Mouse (Mus musculus): ENCODE results near the gene Pacrg. TPM values are rescaled to one million over a fixed set of nuclear protein-coding genes. Genes with fewer than 3 reads are reported as not detected.

Pacrg gene
- polyA plus RNA-seq, 1 experiment from 2014 or later: 3.7 TPM

DNA sequence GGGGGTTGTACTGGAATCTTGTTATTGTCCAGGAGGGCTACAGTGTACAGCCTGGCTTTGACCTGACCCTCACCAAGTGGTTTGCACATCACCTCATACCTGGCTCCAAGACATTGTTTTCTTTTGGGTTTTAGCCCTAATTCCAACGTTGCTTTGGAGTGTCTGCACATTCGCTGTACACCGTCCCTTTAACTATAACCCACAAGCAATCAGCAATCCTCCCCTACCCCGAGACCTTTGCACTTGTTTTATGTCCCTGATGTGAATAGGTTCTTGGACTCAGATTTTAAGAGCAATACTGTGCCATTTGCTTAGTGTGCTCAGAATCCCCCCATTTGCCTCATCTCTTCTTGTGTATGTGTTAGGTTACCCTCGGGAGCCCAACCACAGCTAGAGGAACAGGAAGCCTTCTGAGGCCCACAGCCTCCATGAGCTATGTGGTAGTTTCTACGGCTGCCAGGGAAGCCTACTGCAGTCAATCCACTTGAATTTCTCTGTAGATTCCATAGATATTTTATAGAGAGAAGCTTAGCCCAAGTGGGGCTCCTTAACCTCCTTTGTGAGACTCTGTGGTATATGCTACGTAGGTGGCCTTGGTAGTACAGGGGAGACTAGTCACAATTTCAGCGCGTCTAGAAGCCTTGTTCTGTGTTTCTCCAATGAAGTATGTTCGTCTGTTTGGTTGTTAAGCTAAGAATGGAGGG, 442.0 kb downstream of the Pacrg start:
- Histone ChIP-seq H3K4me1 (replicated peaks; ENCODE audit: control insufficient read depth, insufficient read depth, low read length) (no peaks in the 10 kb centered on the region; the same call in 1 of the 2 replicates), H3K4me3 (ENCODE audit: low read length) (no peak overlapping the region), H3K9ac (ENCODE audit: low read length) (no peak overlapping the region), H3K27me3 (ENCODE audit: control insufficient read depth, insufficient read depth, low read depth, low read length) (no peaks in the 10 kb centered on the region), H3K27ac (ENCODE audit: low read length) (peak overlapping the region; percentile 65), H3K9me3 (ENCODE audit: control insufficient read depth, low read length) (no peaks in the 10 kb centered on the region), H3K36me3 (ENCODE audit: control insufficient read depth, insufficient read depth, low read length) (no peaks in the 10 kb centered on the region), H3K4me2 (ENCODE audit: low read depth, low read length) (no peak overlapping the region)
- ATAC-seq (ENCODE audit: low read depth): peak; percentile 73
- WGBS: 57% methylated on average over 10 of the region's 10 CpGs

DNA sequence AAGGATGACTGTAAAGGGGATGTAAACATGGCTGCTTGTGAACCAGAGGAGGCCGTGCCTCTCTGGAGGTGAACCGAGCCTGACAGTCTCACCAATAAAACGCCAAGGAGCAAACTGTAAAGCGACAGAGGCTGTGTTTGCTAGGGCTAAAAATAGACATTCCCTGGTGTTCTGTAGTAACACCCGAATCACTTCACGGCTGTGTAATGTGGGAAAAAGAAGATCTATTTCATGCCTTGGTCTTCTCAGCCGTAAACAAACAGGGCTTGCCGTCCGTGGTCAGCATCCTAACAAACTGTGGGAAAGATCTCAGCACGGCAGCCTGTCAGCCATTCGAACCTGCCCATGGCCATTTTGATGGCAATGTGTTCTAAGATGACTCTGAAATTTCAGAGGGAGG, 442.8 kb downstream of the Pacrg start:
- no peaks in the 10 kb centered on the region for H3K36me3 ChIP-seq (ENCODE audit: control insufficient read depth, insufficient read depth, low read length)
- H3K4me1 ChIP-seq (replicated peaks; ENCODE audit: control insufficient read depth, insufficient read depth, low read length): no peaks in the 10 kb centered on the region; the same call in 1 of the 2 replicates
- WGBS: 44% methylated on average over 11 of the region's 11 CpGs
- H3K9me3 ChIP-seq (ENCODE audit: control insufficient read depth, low read length): no peaks in the 10 kb centered on the region
- H3K4me3 ChIP-seq (ENCODE audit: low read length): no peak overlapping the region
- no peak overlapping the region for H3K4me2 ChIP-seq (ENCODE audit: low read depth, low read length)
- no peaks in the 10 kb centered on the region for H3K27me3 ChIP-seq (ENCODE audit: control insufficient read depth, insufficient read depth, low read depth, low read length)
- H3K27ac ChIP-seq (ENCODE audit: low read length): no peak overlapping the region
- ATAC-seq (ENCODE audit: low read depth): no peak
- no peak overlapping the region for H3K9ac ChIP-seq (ENCODE audit: low read length)

DNA sequence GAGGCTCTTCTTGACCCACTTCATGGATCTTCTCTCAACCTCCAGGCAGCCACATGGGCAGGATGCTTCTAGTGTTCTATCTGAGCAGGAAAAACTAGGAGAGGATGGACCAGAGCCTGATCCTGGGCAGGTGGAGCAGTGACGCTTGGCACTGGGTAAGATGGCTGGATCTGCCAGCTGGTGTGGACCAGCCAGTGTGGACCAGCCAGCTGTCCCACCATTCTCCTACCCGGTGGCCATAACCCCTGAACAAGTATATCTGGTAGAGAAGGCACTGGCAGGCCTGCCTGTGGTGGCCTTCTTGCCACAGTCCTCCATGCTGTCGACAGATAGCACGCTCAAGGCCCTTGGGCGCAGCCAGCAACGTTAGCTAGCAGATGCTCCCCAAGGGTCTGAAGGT, 443.2 kb downstream of the Pacrg start:
- Histone ChIP-seq H3K27ac (ENCODE audit: low read length) (no peak overlapping the region), H3K4me3 (ENCODE audit: low read length) (no peak overlapping the region), H3K27me3 (ENCODE audit: control insufficient read depth, insufficient read depth, low read depth, low read length) (no peaks in the 10 kb centered on the region), H3K9me3 (ENCODE audit: control insufficient read depth, low read length) (no peaks in the 10 kb centered on the region), H3K4me2 (ENCODE audit: low read depth, low read length) (no peak overlapping the region), H3K36me3 (ENCODE audit: control insufficient read depth, insufficient read depth, low read length) (no peaks in the 10 kb centered on the region), H3K4me1 (replicated peaks; ENCODE audit: control insufficient read depth, insufficient read depth, low read length) (no peaks in the 10 kb centered on the region; the same call in 1 of the 2 replicates), H3K9ac (ENCODE audit: low read length) (no peak overlapping the region)
- no peak for ATAC-seq (ENCODE audit: low read depth)
- 82% methylated on average over 6 of the region's 6 CpGs for WGBS

DNA sequence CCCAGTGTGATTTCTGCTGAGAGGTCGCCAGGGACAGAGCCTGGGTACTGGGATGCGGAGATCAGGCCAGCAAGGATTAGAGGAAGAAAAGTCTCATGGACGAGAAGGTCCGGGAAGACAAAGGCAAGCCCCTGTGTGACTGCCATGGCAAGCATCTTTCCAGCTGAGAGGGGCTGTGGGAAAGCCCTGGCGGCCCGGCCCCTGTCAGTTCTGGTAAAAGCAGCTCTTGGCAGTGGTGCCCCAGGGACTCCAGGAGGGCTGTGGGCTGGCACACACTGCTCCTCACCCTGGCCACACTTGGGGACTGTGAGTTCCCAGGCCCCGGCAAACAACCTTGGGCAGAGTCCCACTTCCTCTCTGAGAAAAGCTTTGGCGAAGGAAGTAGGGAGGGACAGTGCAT, 445.3 kb downstream of the Pacrg start:
- H3K4me3 ChIP-seq (ENCODE audit: low read length): no peak overlapping the region
- no peak overlapping the region for H3K4me2 ChIP-seq (ENCODE audit: low read depth, low read length)
- no peaks in the 10 kb centered on the region for H3K9me3 ChIP-seq (ENCODE audit: control insufficient read depth, low read length)
- no peaks in the 10 kb centered on the region for H3K27me3 ChIP-seq (ENCODE audit: control insufficient read depth, insufficient read depth, low read depth, low read length)
- no peak overlapping the region for H3K27ac ChIP-seq (ENCODE audit: low read length)
- H3K4me1 ChIP-seq (replicated peaks; ENCODE audit: control insufficient read depth, insufficient read depth, low read length): no peaks in the 10 kb centered on the region; the same call in none of the 2 replicates
- WGBS: 80% methylated on average over 8 of the region's 8 CpGs
- no peaks in the 10 kb centered on the region for H3K36me3 ChIP-seq (ENCODE audit: control insufficient read depth, insufficient read depth, low read length)
- no peak for ATAC-seq (ENCODE audit: low read depth)
- H3K9ac ChIP-seq (ENCODE audit: low read length): no peak overlapping the region

DNA sequence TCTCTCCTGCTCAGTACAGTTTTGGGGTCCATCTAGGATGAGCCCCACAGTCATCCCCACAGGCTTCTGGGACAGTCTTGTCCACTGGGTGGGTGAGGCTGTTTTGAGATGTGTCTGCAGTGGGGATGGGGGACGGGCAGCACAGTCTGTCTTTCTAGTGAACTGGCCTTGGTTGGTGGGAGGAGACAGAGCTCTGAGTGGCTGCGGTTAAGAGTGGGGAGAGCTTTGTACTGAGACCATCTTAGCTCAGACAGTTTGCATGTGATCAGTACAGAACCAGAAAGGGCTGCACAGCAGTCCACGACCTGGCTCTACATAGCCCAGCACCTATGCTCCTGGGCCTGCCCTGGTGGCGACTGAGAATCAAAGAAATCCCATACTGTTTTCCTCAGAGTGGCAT, 446.3 kb downstream of the Pacrg start:
- no peaks in the 10 kb centered on the region for H3K27me3 ChIP-seq (ENCODE audit: control insufficient read depth, insufficient read depth, low read depth, low read length)
- H3K27ac ChIP-seq (ENCODE audit: low read length): no peak overlapping the region
- H3K36me3 ChIP-seq (ENCODE audit: control insufficient read depth, insufficient read depth, low read length): no peaks in the 10 kb centered on the region
- no peaks in the 10 kb centered on the region for H3K9me3 ChIP-seq (ENCODE audit: control insufficient read depth, low read length)
- no peak overlapping the region for H3K9ac ChIP-seq (ENCODE audit: low read length)
- no peaks in the 10 kb centered on the region; the same call in none of the 2 replicates for H3K4me1 ChIP-seq (replicated peaks; ENCODE audit: control insufficient read depth, insufficient read depth, low read length)
- WGBS: 74% methylated on average over 4 of the region's 4 CpGs
- no peak overlapping the region for H3K4me3 ChIP-seq (ENCODE audit: low read length)
- no peak overlapping the region for H3K4me2 ChIP-seq (ENCODE audit: low read depth, low read length)
- ATAC-seq (ENCODE audit: low read depth): no peak

DNA sequence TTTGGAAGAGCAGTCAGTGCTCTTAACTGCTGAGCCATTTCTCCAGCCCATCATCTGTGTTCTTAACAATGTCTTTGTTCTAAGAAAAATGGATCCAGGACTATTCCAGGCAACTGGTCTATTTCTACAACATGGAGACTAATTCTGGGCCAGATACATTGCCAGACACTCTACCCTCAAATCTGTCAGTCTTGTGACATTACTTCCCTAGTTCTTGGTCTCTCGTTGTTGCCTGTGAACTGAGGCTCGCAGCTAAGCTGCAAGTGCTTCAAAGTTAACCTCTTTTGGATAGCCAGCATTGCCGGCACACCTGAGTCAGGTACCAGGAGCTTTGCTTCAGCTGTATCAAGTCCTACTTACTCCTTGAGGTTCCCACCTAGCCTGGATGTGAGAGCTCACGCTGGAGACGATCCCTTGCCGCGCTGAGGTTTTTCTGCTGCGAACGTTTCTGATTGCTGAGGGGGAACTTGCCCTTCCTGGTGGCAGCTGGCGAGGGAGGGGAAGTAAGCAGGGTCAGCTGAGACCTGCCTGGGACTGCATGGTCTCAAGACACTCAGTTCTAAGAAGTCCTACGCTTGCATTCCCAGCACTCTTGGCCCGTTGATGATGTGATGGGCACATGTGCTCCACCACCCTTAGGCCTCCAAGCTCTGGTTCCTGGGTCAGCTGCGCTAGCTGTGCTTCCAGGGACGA, 447.6 kb downstream of the Pacrg start:
- Histone ChIP-seq H3K27me3 (ENCODE audit: control insufficient read depth, insufficient read depth, low read depth, low read length) (no peaks in the 10 kb centered on the region), H3K36me3 (ENCODE audit: control insufficient read depth, insufficient read depth, low read length) (no peaks in the 10 kb centered on the region), H3K27ac (ENCODE audit: low read length) (no peak overlapping the region), H3K9ac (ENCODE audit: low read length) (no peak overlapping the region), H3K9me3 (ENCODE audit: control insufficient read depth, low read length) (no peaks in the 10 kb centered on the region), H3K4me3 (ENCODE audit: low read length) (no peak overlapping the region), H3K4me2 (ENCODE audit: low read depth, low read length) (no peak overlapping the region), H3K4me1 (replicated peaks; ENCODE audit: control insufficient read depth, insufficient read depth, low read length) (no peaks in the 10 kb centered on the region; the same call in none of the 2 replicates)
- ATAC-seq (ENCODE audit: low read depth): no peak
- 79% methylated on average over 14 of the region's 14 CpGs for WGBS

DNA sequence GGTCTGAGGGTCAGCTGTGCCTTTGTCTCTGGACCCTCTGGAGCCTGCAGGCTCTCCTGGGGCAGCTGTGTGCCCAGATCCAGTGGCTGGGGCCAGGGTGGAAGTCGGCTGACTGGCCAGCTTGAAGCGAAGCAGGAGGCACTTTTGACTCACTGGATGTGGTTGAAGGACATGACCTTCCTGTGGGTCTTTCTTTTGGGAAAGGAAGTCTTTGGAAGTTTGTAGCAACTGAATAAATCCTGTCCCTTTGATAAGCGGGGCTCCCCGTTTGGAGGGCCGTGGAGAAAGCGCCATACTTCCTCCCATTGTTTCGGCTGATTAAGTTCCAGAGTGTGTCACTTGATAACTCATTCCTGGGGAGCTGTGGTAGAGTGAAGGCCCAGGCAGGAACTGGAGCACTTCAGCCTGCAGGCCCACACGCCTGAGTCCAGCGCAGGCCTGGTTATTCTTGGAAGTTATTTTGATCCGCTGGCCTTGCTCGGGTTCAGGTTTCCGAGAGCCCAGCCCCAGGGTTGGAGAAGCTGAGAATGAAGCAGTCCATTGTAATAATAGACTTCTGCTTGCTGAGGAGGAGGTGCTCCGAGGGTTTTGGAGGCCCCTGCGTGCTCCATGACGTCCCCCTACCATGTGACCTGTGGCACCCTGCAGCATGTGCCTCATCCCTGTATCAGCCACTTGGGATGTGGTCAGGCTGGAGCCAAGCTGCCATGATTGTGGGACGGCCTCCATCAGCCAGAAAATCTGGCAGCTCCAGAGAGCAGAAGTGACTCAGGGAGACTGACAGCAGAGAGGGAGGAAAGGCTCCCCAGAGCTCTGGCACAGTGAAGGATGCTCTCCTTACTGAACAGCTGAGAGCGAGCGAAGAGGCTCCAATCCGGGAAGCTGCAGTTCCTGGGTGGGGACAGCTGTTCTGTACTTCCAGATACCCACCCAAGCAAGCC, 449.6 kb downstream of the Pacrg start:
- no peak overlapping the region for H3K4me2 ChIP-seq (ENCODE audit: low read depth, low read length)

DNA sequence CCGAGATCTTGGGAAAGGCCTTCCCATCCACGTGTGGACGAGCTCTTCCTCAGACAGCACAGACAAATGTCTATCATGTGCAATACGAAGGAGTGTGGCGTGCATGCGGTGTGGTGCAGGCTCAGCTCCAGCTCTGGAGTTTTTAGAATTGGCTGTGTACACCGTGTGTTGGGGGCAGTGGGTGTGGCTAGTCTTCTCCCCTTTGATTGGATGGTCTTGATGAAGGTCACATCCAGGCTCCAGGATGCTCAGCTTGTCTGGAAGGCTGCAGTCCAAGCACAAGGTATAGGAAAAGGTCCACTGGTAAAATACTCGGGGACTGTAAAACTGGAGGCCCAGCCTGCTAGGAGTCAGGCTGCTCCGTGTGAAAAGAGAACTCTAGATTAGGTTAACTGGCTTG, 450.4 kb downstream of the Pacrg start:
- peak overlapping the region; percentile 88 for H3K27ac ChIP-seq (ENCODE audit: low read length)
- H3K27me3 ChIP-seq (ENCODE audit: control insufficient read depth, insufficient read depth, low read depth, low read length): no peaks in the 10 kb centered on the region
- H3K36me3 ChIP-seq (ENCODE audit: control insufficient read depth, insufficient read depth, low read length): no peaks in the 10 kb centered on the region
- ATAC-seq (ENCODE audit: low read depth): no peak
- H3K9ac ChIP-seq (ENCODE audit: low read length): no peak overlapping the region
- no peak overlapping the region for H3K4me2 ChIP-seq (ENCODE audit: low read depth, low read length)
- H3K4me1 ChIP-seq (replicated peaks; ENCODE audit: control insufficient read depth, insufficient read depth, low read length): no peaks in the 10 kb centered on the region; the same call in 1 of the 2 replicates
- H3K4me3 ChIP-seq (ENCODE audit: low read length): no peak overlapping the region
- WGBS: 74% methylated on average over 9 of the region's 9 CpGs
- no peaks in the 10 kb centered on the region for H3K9me3 ChIP-seq (ENCODE audit: control insufficient read depth, low read length)

More for the DNA sequence above, 449.6 kb downstream of the Pacrg start:
- H3K9ac ChIP-seq (ENCODE audit: low read length): no peak overlapping the region
- H3K36me3 ChIP-seq (ENCODE audit: control insufficient read depth, insufficient read depth, low read length): no peaks in the 10 kb centered on the region
- H3K4me1 ChIP-seq (replicated peaks; ENCODE audit: control insufficient read depth, insufficient read depth, low read length): no peaks in the 10 kb centered on the region; the same call in 1 of the 2 replicates
- peak overlapping the region; percentile 88 for H3K27ac ChIP-seq (ENCODE audit: low read length)
- 38% methylated on average over 19 of the region's 19 CpGs for WGBS
- H3K27me3 ChIP-seq (ENCODE audit: control insufficient read depth, insufficient read depth, low read depth, low read length): no peaks in the 10 kb centered on the region
- ATAC-seq (ENCODE audit: low read depth): peak; percentile 90
- no peaks in the 10 kb centered on the region for H3K9me3 ChIP-seq (ENCODE audit: control insufficient read depth, low read length)
- no peak overlapping the region for H3K4me3 ChIP-seq (ENCODE audit: low read length)

DNA sequence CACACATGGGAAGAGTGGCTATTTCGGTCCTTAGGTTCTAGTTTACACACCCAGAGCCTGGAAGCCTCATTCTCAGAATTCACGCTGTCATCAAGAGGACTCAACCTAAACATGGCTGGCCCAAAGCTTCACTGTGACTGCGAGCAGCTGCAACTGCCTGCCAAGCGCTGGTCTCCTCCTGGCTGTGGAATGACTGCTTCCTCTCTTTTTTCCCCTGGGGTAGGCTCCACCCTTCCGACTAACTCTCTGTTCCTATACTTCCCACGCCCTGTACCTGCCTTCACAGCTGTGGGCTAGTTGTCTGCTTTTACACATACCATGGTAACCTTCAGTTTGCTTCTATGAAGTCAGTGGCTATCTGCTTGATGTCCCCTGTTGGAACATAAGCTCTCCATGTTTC, 453.6 kb downstream of the Pacrg start:
- Histone ChIP-seq H3K9ac (ENCODE audit: low read length) (no peak overlapping the region), H3K4me1 (replicated peaks; ENCODE audit: control insufficient read depth, insufficient read depth, low read length) (no peaks in the 10 kb centered on the region; the same call in 1 of the 2 replicates), H3K36me3 (ENCODE audit: control insufficient read depth, insufficient read depth, low read length) (no peaks in the 10 kb centered on the region), H3K27ac (ENCODE audit: low read length) (no peak overlapping the region), H3K27me3 (ENCODE audit: control insufficient read depth, insufficient read depth, low read depth, low read length) (no peaks in the 10 kb centered on the region), H3K9me3 (ENCODE audit: control insufficient read depth, low read length) (no peaks in the 10 kb centered on the region), H3K4me3 (ENCODE audit: low read length) (no peak overlapping the region), H3K4me2 (ENCODE audit: low read depth, low read length) (no peak overlapping the region)
- no peak for ATAC-seq (ENCODE audit: low read depth)
- WGBS: 46% methylated on average over 6 of the region's 6 CpGs
